Mouse (Mus musculus) gastrocnemius, postnatal 14 days (tissue): ENCODE measurements around the gene Gtf2h4. TPM values are rescaled to one million over a fixed set of nuclear protein-coding genes. Genes with fewer than 3 reads are reported as not detected.

Experiments
- DNase-seq: peaks from one replicate; pipeline ENCODE4 v3.0.0; 2021; ENCODE audit warnings: mixed read lengths
- intact Hi-C: fragments of 180-260 bp; cut with DNase I; formaldehyde crosslinking; loops from one replicate; pipeline ENCODE4 v1.15.1; 2025; ENCODE audit warnings: low total_unique reads
- total RNA-seq, 2 experiments: library from RNA; stranded (reverse); gene quantifications; 2 replicates each; pipeline ENCODE4 v1.2.3; 2021

Gtf2h4 gene
- total RNA-seq, 2 experiments from 2014 or later: 16.1 to 19.4 TPM

DNA sequence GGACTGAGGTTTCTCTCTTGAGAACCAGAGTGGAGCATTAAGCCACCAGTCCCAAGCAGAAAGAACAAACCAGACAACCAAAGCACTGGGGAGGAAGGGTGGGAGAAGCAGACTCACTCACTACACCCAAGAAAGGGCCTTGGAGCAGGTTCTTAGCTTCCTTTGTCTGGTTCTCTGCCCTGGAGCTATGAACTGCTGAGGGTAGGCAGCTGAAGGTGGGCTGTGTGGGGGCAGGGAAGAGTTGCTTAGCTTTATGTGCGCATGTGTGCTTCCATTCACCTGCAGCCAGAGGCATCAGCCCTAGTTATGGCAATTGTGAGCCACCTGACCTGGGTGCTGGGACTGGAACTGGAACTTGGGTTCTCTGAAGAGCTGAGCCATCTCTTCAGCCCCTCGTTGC, 20.5 kb downstream of the Gtf2h4 start:
- intact Hi-C loops: no loop called here
- no peak for DNase-seq

DNA sequence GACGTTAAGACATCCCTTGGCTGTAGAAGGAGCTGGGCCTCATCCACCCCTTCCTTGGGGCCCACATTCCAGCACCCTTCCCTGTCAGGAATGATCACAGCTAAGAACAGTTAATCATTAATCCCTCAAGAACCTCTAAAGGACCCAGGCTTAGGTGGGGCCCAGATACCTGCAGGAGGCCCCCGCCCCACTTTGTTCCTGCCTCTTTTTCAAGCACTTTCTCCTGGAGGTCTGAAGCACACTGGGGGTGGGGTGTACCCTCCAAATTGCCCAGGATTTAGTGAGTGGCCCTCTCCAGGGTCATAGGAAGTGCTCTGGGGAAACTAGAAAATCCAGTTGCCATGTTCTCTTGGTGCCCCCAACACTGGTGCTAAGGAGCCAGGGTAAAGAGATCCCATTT, 24.1 kb downstream of the Gtf2h4 start:
- intact Hi-C loops: no loop called here
- DNase-seq: no peak

DNA sequence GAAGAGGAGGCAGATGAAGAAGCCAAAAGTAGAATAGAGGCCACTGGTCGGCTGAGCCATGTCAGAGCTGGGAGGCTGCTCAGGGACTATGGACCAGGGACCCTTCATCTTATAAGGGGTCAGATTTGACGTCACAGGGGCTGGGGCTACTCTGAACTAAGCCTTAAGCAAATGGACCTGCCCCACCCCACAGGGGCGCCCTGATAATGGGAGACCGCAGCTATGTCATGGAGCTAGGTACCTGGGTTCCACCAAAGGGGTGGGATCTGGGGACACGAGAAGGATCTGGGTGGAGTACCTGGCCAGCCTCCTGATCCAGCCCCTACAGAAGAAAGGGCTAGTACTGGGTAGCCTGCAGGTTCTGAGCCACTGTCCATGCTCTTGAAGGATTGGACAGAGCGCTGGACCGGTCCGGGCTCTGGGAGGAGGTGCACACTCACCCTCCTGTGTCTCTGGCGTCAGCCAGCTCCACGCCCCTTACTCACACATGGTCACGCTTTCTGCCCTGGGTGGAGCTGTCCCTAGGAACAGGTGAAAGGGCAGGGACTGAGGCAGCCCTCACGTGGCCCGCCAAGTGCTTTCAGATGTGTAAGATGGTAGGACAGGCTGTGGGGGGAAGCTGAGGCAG, 29.8 kb downstream of the Gtf2h4 start, which contains the start of gene Mucl3:
Gene Mucl3 (minus strand): TSS at position 87 of the 628 bp plus-strand sequence.
- no peak for DNase-seq
- intact Hi-C loops: no loop called here

GRCm38 (mm10) chr17:35639352-35639751, 34.2 kb downstream of the Gtf2h4 start:
- DNase-seq: no peak
- intact Hi-C loops: no loop called here

GRCm38 (mm10) chr17:35638475-35639190, 34.9 kb downstream of the Gtf2h4 start:
- DNase-seq: peak; percentile 41
- intact Hi-C loops: no loop called here

GRCm38 (mm10) chr17:35636363-35636762, 37.2 kb downstream of the Gtf2h4 start:
- intact Hi-C loops: no loop called here
- DNase-seq: no peak

DNA sequence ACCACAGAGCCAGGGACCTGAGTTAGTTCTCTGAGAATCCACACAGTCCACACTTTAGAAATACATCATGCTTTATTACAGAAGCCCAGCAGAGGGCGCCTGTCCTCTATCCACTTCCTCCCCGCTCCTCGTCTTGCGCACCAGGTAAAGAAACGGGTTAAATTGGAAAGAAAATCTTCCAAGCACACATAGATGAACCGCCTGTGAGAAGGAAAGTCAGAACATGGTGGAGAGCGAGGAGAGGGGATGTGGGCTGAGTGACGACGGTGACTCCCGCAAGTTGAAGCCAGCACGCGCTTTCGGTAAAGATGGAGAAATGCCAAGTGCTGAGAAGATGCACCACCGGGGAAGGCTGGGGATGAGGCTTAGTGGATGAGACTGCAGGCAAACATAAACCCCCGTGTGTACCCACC, 37.8 kb downstream of the Gtf2h4 start:
- intact Hi-C loops: no loop called here
- DNase-seq: peak; percentile 48

GRCm38 (mm10) chr17:35635202-35635601, 38.3 kb downstream of the Gtf2h4 start:
- DNase-seq: no peak
- intact Hi-C loops: no loop called here

GRCm38 (mm10) chr17:35633992-35634391, 39.5 kb downstream of the Gtf2h4 start:
- intact Hi-C loops: loop anchor here (5.0 kb wide), 1 partner anchor 103 kb away; no protein-coding TSS in a partner anchor
- no peak for DNase-seq

- DNase-seq: no peak
- intact Hi-C loops: no loop called here
These were observed 47.0 kb downstream of the Gtf2h4 start, which contains the start of gene Gm9573 for GRCm38 (mm10) chr17:35626537-35626936. Gene Gm9573, minus strand, starts transcription at chr17:35626637.

Other genes with a start within 250 kb of the Gtf2h4 start
- gene H2-Q6, start 248.9 kb downstream of the Gtf2h4 start, total RNA-seq: under 1 TPM in 1 of 2 experiments, not detected in 1; 0.10 TPM
- gene H2-Q7, start 234.6 kb downstream of the Gtf2h4 start, total RNA-seq: under 1 TPM; 0.35 to 0.64 TPM
- gene H2-Q10, start 203.7 kb downstream of the Gtf2h4 start, total RNA-seq: under 1 TPM in 1 of 2 experiments, not detected in 1; 0.09 TPM
- gene Pou5f1, start 167.7 kb downstream of the Gtf2h4 start, total RNA-seq: not detected
- 1 to 10 TPM; 4.5 to 5.4 TPM for gene Tcf19, start 156.9 kb downstream of the Gtf2h4 start, total RNA-seq
- 1 to 10 TPM; 2.6 to 3.3 TPM for gene Cchcr1, start 156.6 kb downstream of the Gtf2h4 start, total RNA-seq
- not detected for gene Psors1c2, start 140.5 kb downstream of the Gtf2h4 start, total RNA-seq
- under 1 TPM; 0.09 to 0.29 TPM for gene Cdsn, start 121.6 kb downstream of the Gtf2h4 start, total RNA-seq
- gene 2300002M23Rik, start 106.3 kb downstream of the Gtf2h4 start, total RNA-seq: not detected
- not detected for gene Sfta2, start 72.2 kb downstream of the Gtf2h4 start, total RNA-seq
- gene Gm9573, start 47.1 kb downstream of the Gtf2h4 start, total RNA-seq: not detected
- gene Mucl3, start 30.0 kb downstream of the Gtf2h4 start, total RNA-seq: not detected
- 10 to 100 TPM; 15.7 to 16.6 TPM for gene Vars2, start 6.1 kb downstream of the Gtf2h4 start, total RNA-seq
- gene Ddr1, start 30.9 kb upstream of the Gtf2h4 start, total RNA-seq: 10 to 100 TPM; 20.3 to 23.4 TPM
- 1 to 10 TPM; 4.6 to 5.4 TPM for gene Ier3, start 147.9 kb upstream of the Gtf2h4 start, total RNA-seq
- 10 to 100 TPM; 39.2 to 40.3 TPM for gene Flot1, start 149.5 kb upstream of the Gtf2h4 start, total RNA-seq
- gene Tubb5, start 164.6 kb upstream of the Gtf2h4 start, total RNA-seq: 100 to 1,000 TPM in 1 of 2 experiments, 10 to 100 TPM in 1; 95.6 to 123 TPM
- 1 to 10 TPM; 5.4 to 6.9 TPM for gene Mdc1, start 167.8 kb upstream of the Gtf2h4 start, total RNA-seq
- gene Nrm, start 187.6 kb upstream of the Gtf2h4 start, total RNA-seq: 1 to 10 TPM; 4.8 TPM
- gene Ppp1r18, start 191.9 kb upstream of the Gtf2h4 start, total RNA-seq: 10 to 100 TPM; 13.4 to 13.7 TPM
- gene Dhx16, start 206.1 kb upstream of the Gtf2h4 start, total RNA-seq: 10 to 100 TPM; 10.5 to 11.9 TPM
- 10 to 100 TPM; 55.3 to 65.1 TPM for gene 2310061I04Rik, start 223.7 kb upstream of the Gtf2h4 start, total RNA-seq
- 1 to 10 TPM; 3.5 to 4.3 TPM for gene Atat1, start 236.3 kb upstream of the Gtf2h4 start, total RNA-seq
- gene Mrps18b, start 242.7 kb upstream of the Gtf2h4 start, total RNA-seq: 10 to 100 TPM; 51.6 to 51.9 TPM
- gene Ppp1r10, start 242.7 kb upstream of the Gtf2h4 start, total RNA-seq: 10 to 100 TPM; 26.0 to 28.3 TPM